Mouse (Mus musculus) hematopoietic multipotent progenitor cell, adult 10-12 weeks (in vitro differentiated cells): ENCODE measurements around the gene Carmil1. TPM values are rescaled to one million over a fixed set of nuclear protein-coding genes. Genes with fewer than 3 reads are reported as not detected.

Source experiments
- polyA plus RNA-seq: library from polyadenylated mRNA; stranded (reverse); fragments of >175 nt; gene quantifications from 2 replicates; pipeline ENCODE4 v1.2.3, GENCODE M21; 2012; ENCODE audit warnings: low replicate concordance

Carmil1 gene
- 7.2 and 12.1 TPM in 2 replicates for polyA plus RNA-seq

GRCm38 (mm10) chr13:24280439-24281431 lies at the start of gene Carmil1:
TSS of gene Carmil1 (minus strand) at chr13:24280795.

DNA sequence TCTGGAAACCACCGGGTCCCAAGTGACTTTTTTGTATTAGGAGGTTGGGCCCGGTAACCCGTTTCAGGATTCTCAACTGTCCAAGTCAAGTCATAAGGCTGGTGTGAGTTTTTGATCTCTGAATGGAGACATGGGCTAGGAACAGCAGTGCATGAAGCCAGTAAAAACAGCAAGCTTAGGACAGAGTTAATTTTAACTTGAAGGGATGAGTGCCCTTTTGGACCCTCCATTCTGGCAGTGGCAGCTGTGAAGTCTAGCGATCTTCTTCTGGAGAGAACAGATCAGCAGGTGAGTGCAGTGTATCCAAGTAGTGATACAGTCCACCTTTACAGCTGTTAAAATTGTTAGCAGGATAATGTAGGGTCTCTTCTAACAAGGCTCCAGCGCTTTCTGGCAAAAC lies 46.6 kb upstream of the Carmil1 start, which contains the start of gene Cmah:
TSS of gene Cmah (plus strand) at position 204 of the 400 bp plus-strand sequence.

DNA sequence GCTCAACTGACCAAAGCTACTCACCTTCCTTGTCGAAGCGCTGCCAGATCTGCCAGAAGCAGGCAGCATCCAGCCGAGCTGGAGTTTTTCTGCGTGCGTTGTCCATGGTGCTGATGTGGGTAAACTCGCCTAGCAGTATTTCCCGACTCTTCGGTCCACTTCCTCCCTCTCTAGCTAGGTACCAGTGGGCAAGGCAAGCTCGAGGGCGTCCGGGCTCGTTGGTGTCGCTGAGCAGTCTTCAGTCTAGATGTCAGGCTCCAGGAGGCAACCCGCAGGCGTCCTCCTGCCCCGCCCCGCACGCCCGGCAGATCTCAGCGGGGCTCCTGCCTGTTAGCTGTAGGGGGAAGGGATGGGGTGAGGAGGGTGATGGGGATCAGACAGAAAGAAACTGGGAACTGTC lies 289.7 kb downstream of the Carmil1 start, which contains the start of gene Scgn:
TSS of gene Scgn (minus strand) at position 287 of the 400 bp plus-strand sequence.

Other genes with a start within 250 kb of the Carmil1 start
- 7.6 and 13.3 TPM in 2 replicates for gene Cmah, start 46.6 kb upstream of the Carmil1 start, polyA plus RNA-seq